Mouse (Mus musculus) ES-Bruce4 (cell line): Measurements from ENCODE around the gene Inpp5a.

Source experiments
- CTCF ChIP-seq: IDR thresholded peaks from one replicate; pipeline ENCODE4 v1.8.1; 2011; ENCODE audit warnings: low read depth, low read length
- EP300 ChIP-seq: IDR thresholded peaks from 2 replicates; pipeline ENCODE4 v1.6.1; 2011; ENCODE audit warnings: low read depth, low read length; ENCODE audit not compliant: insufficient read depth
- POLR2A ChIP-seq: IDR thresholded peaks from one replicate; pipeline ENCODE4 v1.8.1; 2011; ENCODE audit warnings: low read length; ENCODE audit not compliant: insufficient read depth

DNA sequence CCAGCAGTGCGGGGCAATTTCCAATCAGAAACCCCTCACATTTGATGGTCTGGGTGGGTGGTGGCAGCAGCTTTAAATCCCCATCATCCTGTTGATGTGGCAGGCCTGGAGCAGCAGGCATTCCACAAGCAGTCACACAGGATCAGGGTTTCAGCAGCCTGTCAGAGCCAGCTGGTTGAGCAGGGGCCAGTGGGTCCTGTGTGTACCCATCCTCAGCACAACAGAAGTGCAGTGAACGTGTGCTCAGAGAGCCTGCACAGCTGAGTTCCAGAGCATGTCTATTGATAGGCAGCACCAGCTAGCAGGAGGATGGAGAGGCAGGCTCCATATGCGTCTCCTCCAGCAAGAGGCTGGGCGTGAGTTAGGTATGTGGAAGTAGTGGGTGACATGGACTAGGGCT is 174.5 kb downstream of the Inpp5a start:
- TF ChIP-seq CTCF (no peak), POLR2A (no peak), EP300 (no peak)
